Mouse (Mus musculus) stomach, postnatal 0 days (tissue): ENCODE results near the gene Btbd6.

Source experiments
- CTCF ChIP-seq: IDR thresholded peaks from 2 replicates; pipeline ENCODE4 v1.5.1; 2016; ENCODE audit warnings: antibody characterized with exemption, low read depth, mild to moderate bottlenecking, moderate library complexity
- EP300 ChIP-seq: optimal IDR thresholded peaks from 2 replicates; pipeline ENCODE3; 2016; ENCODE audit warnings: antibody characterized with exemption

DNA sequence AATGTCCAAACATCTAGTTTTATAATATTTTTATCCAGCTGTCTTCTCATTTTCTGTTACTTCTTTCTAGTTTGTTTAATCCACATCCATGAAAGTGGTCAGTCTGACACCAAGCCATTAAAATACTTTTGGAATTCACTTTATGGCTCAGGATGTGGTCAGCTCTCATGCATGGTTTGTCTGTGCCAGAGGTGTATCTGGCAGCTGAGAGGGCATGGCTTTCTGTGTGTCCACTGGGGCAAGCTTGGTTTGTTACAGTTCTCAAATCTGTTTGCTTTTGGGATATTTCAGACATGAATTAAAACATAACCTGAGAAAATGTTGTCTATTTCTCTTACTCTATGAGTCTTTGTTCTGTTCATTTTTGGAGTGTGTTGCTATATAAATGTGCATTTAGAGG lies 45.2 kb downstream of the Btbd6 start:
- no peak for TF ChIP-seq CTCF
- no peak for TF ChIP-seq EP300
